Mouse (Mus musculus): Measurements from ENCODE around the gene Hsd17b6.

GRCm38 (mm10) chr10:128005479-128005878, 1.9 kb downstream of the Hsd17b6 start:
- no peak for TF ChIP-seq POLR2A (IDR thresholded peaks at IDR 0.05; ENCODE audit: insufficient read depth, low read length)
- no peak for TF ChIP-seq CTCF (IDR thresholded peaks at IDR 0.05; ENCODE audit: low read depth, low read length)
- TF ChIP-seq EP300 (IDR thresholded peaks at IDR 0.05; ENCODE audit: insufficient read depth, low read depth, low read length) = no peak

Data from ES-Bruce4 (cell line).